Mouse (Mus musculus): ENCODE measurements around the gene Pcdh15. TPM values are rescaled to one million over a fixed set of nuclear protein-coding genes. Genes with fewer than 3 reads are reported as not detected.

The Pcdh15 gene
- polyA plus RNA-seq, 1 experiment = 2.0 TPM

- TF ChIP-seq POLR2A (IDR thresholded peaks at IDR 0.05; ENCODE audit: control insufficient read depth, low read depth, low read length) (no peak), CTCF (IDR thresholded peaks at IDR 0.05; ENCODE audit: control insufficient read depth, insufficient read depth, insufficient replicate concordance, low read depth, low read length) (no peak)
- no peaks in the 10 kb centered on the region for H3K27me3 ChIP-seq (ENCODE audit: control insufficient read depth, insufficient read depth, low read length)
- H3K4me1 ChIP-seq (ENCODE audit: control insufficient read depth, insufficient read depth, low read length) = peaks cover 12% of the 10 kb centered on the region
- H3K36me3 ChIP-seq (ENCODE audit: control insufficient read depth, insufficient read depth, low read length) = no peaks in the 10 kb centered on the region
- H3K4me3 ChIP-seq (ENCODE audit: control insufficient read depth, low read depth, low read length) = peak overlapping the region; percentile 7
- H3K27ac ChIP-seq (ENCODE audit: control insufficient read depth, insufficient read depth, low read depth, low read length) = no peak overlapping the region
Observed at GRCm38 (mm10) chr10:73099846-73100241, 702 bp downstream of the Pcdh15 start.

- TF ChIP-seq CTCF (IDR thresholded peaks at IDR 0.05; ENCODE audit: control insufficient read depth, insufficient read depth, insufficient replicate concordance, low read depth, low read length) = peak; percentile 27; the same call in 1 of the 2 replicates
- no peak for TF ChIP-seq POLR2A (IDR thresholded peaks at IDR 0.05; ENCODE audit: control insufficient read depth, low read depth, low read length)
Observed at GRCm38 (mm10) chr10:73103383-73103994, 4.3 kb downstream of the Pcdh15 start.

DNA sequence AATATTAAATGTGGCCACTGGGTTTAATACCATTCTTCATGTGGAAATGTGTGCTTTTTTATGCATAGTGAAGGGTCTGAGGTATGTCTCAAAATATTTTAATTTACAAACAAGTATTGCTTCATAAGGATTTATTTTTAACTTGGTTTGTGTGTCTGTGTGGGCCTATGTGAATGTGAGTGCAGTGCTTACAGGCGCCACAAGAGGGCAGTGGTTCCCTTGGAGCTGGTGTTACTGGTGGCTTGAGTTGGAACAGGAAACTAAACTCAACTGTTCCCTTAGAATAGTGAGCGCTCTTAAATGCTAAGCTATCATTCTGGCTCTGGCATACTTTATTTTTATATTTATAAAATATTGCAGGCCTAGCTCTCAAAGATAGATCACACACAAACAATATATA is 6.8 kb downstream of the Pcdh15 start:
- no peak overlapping the region for H3K4me3 ChIP-seq (ENCODE audit: control insufficient read depth, low read depth, low read length)
- peaks cover 3% of the 10 kb centered on the region; the same call in 1 of the 2 replicates for H3K4me1 ChIP-seq (ENCODE audit: control insufficient read depth, insufficient read depth, low read length)
- peak; percentile 85; the same call in 1 of the 2 replicates for TF ChIP-seq CTCF (IDR thresholded peaks at IDR 0.05; ENCODE audit: control insufficient read depth, insufficient read depth, insufficient replicate concordance, low read depth, low read length)
- TF ChIP-seq POLR2A (IDR thresholded peaks at IDR 0.05; ENCODE audit: control insufficient read depth, low read depth, low read length) = no peak

More at GRCm38 (mm10) chr10:73103383-73103994, 4.3 kb downstream of the Pcdh15 start:
- H3K36me3 ChIP-seq (ENCODE audit: control insufficient read depth, insufficient read depth, low read length) = no peaks in the 10 kb centered on the region
- no peaks in the 10 kb centered on the region for H3K27me3 ChIP-seq (ENCODE audit: control insufficient read depth, insufficient read depth, low read length)
- H3K27ac ChIP-seq (ENCODE audit: control insufficient read depth, insufficient read depth, low read depth, low read length) = no peak overlapping the region
- H3K4me1 ChIP-seq (ENCODE audit: control insufficient read depth, insufficient read depth, low read length) = peaks cover 11% of the 10 kb centered on the region
- no peak overlapping the region for H3K4me3 ChIP-seq (ENCODE audit: control insufficient read depth, low read depth, low read length)

DNA sequence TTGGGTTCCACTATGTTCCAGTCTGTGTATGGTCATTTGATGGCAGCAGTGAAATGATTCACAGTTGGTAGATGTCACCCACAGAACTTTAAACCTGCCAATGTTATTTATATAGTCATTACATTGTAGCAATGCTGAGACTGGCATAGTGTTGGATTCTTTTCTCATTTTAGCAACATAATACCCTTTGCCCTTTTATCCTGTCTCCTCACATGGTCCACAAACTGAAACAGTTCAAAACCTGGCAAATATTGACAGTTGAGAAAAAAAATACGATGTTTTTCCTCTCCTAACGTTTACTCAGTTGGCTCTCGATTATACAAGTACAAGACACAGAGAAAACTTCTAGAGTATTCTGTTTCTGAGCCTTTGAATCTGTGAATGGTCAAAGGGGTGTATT is 38.8 kb downstream of the Pcdh15 start:
- Histone ChIP-seq H3K4me3 (ENCODE audit: control insufficient read depth, low read depth, low read length) (no peak overlapping the region), H3K27ac (ENCODE audit: control insufficient read depth, insufficient read depth, low read depth, low read length) (no peak overlapping the region), H3K4me1 (ENCODE audit: control insufficient read depth, insufficient read depth, low read length) (no peaks in the 10 kb centered on the region), H3K27me3 (ENCODE audit: control insufficient read depth, insufficient read depth, low read length) (no peaks in the 10 kb centered on the region), H3K36me3 (ENCODE audit: control insufficient read depth, insufficient read depth, low read length) (no peaks in the 10 kb centered on the region)
- TF ChIP-seq CTCF (IDR thresholded peaks at IDR 0.05; ENCODE audit: control insufficient read depth, insufficient read depth, insufficient replicate concordance, low read depth, low read length) = no peak

More for the DNA sequence above, 6.8 kb downstream of the Pcdh15 start:
- H3K36me3 ChIP-seq (ENCODE audit: control insufficient read depth, insufficient read depth, low read length) = no peaks in the 10 kb centered on the region
- H3K27ac ChIP-seq (ENCODE audit: control insufficient read depth, insufficient read depth, low read depth, low read length) = no peak overlapping the region
- no peaks in the 10 kb centered on the region for H3K27me3 ChIP-seq (ENCODE audit: control insufficient read depth, insufficient read depth, low read length)

DNA sequence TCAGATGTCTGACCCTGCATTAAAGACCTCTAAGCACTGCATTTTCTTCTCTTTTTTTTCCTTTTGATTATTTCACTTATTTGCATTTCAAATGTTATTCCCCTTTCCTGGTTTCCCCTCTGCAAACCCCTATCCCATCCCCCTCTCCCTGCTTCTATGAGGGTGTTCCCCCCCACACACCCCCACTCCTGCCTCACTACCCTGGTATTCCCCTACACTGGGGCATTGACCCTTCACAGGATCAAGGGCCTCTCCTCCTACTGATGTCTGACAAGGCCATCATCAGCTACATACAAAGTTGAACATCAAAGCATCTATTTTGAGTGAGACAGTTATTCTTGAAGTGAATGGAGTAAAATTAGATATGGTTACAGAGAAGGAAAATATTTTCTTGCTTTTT is 48.4 kb downstream of the Pcdh15 start:
- H3K27ac ChIP-seq (ENCODE audit: control insufficient read depth, insufficient read depth, low read depth, low read length) = no peak overlapping the region
- H3K4me1 ChIP-seq (ENCODE audit: control insufficient read depth, insufficient read depth, low read length) = no peaks in the 10 kb centered on the region
- H3K36me3 ChIP-seq (ENCODE audit: control insufficient read depth, insufficient read depth, low read length) = no peaks in the 10 kb centered on the region
- no peaks in the 10 kb centered on the region for H3K27me3 ChIP-seq (ENCODE audit: control insufficient read depth, insufficient read depth, low read length)
- no peak overlapping the region for H3K4me3 ChIP-seq (ENCODE audit: control insufficient read depth, low read depth, low read length)
- TF ChIP-seq CTCF (IDR thresholded peaks at IDR 0.05; ENCODE audit: control insufficient read depth, insufficient read depth, insufficient replicate concordance, low read depth, low read length) = no peak
- TF ChIP-seq POLR2A (IDR thresholded peaks at IDR 0.05; ENCODE audit: control insufficient read depth, low read depth, low read length) = no peak

DNA sequence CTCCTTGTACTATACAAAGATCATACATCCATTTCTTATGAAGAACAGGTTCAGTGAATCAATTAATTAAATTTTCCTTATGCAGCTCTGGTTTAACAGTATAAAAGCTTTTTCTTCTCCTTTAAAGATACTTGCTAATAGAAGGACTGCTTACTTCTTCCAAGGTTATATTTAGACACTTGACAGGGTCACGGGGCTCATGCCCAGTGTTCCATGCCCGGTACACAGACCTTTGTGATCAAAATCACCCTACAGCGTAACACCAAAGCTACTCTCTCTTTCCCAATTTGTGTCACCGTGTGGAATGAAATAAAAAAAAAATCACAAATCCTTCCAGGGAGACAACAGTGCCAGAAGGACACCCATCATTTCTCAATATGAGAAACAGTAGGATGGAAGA is 48.8 kb downstream of the Pcdh15 start:
- no peak overlapping the region for H3K4me3 ChIP-seq (ENCODE audit: control insufficient read depth, low read depth, low read length)
- H3K27ac ChIP-seq (ENCODE audit: control insufficient read depth, insufficient read depth, low read depth, low read length) = no peak overlapping the region
- no peaks in the 10 kb centered on the region for H3K27me3 ChIP-seq (ENCODE audit: control insufficient read depth, insufficient read depth, low read length)
- H3K36me3 ChIP-seq (ENCODE audit: control insufficient read depth, insufficient read depth, low read length) = no peaks in the 10 kb centered on the region
- H3K4me1 ChIP-seq (ENCODE audit: control insufficient read depth, insufficient read depth, low read length) = no peaks in the 10 kb centered on the region
- TF ChIP-seq POLR2A (IDR thresholded peaks at IDR 0.05; ENCODE audit: control insufficient read depth, low read depth, low read length) = no peak
- TF ChIP-seq CTCF (IDR thresholded peaks at IDR 0.05; ENCODE audit: control insufficient read depth, insufficient read depth, insufficient replicate concordance, low read depth, low read length) = no peak

GRCm38 (mm10) chr10:73154544-73154943 is 55.4 kb downstream of the Pcdh15 start:
- H3K27ac ChIP-seq (ENCODE audit: control insufficient read depth, insufficient read depth, low read depth, low read length) = no peak overlapping the region
- TF ChIP-seq CTCF (IDR thresholded peaks at IDR 0.05; ENCODE audit: control insufficient read depth, insufficient read depth, insufficient replicate concordance, low read depth, low read length) (no peak), POLR2A (IDR thresholded peaks at IDR 0.05; ENCODE audit: control insufficient read depth, low read depth, low read length) (no peak)
- no peak overlapping the region for H3K4me3 ChIP-seq (ENCODE audit: control insufficient read depth, low read depth, low read length)
- no peaks in the 10 kb centered on the region for H3K36me3 ChIP-seq (ENCODE audit: control insufficient read depth, insufficient read depth, low read length)
- no peaks in the 10 kb centered on the region for H3K4me1 ChIP-seq (ENCODE audit: control insufficient read depth, insufficient read depth, low read length)
- no peaks in the 10 kb centered on the region for H3K27me3 ChIP-seq (ENCODE audit: control insufficient read depth, insufficient read depth, low read length)

All from testis, adult 2 months (tissue).